Mouse (Mus musculus): Measurements from ENCODE around the gene Syna.

The Syna gene

DNA sequence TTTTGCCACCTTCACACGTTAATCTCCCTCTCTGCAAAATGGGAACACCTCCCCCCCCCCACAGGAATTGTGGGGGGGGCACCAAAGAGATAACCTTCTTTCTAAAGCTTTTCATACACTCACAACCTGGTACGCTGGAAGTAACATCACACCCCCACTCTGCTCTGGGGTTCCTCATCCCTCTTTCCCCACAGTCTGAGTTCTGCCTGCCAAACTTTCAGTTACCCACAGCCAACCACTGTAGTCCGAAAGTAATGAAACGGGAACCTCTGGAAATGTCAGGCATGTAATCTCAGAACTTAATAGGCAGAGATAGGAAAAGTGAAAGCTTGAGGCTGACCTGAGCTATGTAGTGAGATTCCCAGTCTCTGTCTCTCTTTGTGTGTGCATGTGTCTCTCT, 7.5 kb upstream of the Syna start:
- DNase-seq = no peak

DNA sequence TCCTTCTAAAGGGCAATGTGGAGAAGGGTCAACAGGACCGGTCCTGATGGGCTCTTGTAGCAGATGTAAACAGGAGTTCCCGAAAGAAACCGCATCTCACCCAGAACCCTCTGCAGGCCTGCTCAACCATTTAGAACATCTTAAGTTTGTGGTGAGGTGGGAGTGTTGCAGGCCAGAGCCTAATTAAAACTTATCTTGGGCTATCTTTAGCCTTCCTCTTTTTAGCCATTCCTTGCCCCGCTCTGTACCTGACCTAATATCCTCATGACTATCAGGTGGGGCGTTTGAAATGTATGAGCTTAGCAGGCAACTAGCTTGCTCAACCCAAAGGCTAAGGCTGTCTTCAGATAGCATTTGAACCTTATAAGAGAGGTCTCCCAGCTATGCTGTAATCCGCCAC, 5.7 kb upstream of the Syna start:
- no peak for DNase-seq

DNA sequence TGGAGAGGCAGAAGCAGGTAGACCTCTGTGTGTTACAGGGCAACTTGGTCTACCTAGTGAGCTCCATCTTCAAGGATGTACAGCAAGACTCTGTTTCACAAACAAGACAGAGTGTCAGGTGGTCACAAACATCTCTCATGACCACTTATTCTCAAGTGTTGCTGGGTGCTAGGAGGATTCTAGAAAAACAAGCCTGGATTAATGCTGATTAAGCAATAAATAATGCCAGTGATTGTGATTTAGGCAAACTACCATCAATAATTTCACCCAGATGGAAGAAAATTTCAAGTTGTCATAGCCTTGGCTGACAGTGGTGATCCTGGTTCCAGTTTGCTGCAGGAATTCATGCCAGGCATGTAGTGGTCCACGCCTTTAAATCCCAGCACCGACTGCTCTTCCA, 4.3 kb upstream of the Syna start:
- no peak for DNase-seq

DNA sequence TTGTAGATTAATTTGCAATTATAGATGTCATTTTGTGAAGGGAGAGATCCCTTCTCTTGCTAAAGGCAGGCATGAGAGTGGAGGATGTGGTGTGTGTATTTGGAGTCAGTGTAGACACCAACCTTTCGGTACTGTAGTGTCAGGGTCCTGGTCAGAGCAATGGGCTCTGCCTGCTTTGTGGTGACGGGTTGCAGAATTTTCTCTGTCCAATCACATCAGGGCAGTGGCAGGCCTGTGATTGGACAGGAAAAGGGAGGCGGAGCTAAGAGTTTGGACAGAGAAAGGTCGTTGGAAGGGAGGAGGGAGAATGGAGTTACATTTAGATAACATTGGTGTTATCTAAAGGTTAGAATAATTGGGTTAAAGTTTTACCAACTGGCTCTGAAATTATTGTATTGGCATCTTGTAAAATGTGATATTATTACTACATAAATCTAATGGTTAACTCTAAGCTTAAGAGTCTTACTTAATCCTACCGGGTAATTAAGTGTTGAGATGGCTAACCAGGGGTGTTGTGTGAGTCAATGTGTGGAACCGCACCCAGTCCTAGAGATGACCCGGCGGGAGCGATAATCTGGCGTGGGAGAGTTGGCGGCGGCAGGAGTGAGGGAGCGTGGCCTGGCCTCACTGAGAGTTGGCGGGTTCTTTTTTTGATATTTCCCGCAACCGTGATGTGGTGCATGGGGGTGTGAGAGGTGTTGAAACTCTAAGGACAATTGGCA, 640 bp upstream of the Syna start:
- DNase-seq = no peak

DNA sequence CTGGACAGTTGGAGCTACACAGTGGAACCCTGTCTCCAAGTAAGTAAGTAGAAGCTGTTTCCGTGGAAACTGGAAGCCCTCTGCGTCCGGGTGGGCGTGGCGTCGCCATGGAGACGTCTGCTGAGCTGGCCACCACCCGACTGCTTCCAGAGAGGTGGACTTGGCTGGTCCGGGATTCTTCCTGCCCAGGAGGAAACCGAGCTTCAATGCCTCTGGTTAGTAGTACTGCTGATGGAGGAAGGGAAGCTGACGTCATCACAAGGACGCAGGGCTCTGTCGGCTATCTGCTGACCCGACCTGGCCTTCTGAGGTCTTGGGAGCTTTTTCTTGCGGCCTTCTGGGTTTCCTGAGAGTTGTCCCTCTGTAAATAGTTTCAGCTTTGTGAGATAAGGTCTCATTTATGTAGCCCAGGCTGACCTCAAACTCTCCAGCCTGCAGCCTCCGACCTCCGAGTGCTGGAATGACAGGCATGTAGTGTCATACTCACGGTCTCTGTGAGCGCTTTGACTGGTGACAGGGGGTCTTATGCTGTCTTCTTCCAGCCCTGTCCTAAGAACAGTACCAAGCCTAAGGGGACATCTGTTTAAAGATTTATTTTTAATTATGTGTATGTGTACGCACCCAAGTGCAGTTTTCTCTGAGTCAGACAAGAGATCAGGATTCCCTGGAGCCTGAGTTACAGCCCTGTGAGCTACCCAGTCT, 4.4 kb downstream of the Syna start:
- peak in 1 of 2 experiments; percentile 28 for DNase-seq

DNA sequence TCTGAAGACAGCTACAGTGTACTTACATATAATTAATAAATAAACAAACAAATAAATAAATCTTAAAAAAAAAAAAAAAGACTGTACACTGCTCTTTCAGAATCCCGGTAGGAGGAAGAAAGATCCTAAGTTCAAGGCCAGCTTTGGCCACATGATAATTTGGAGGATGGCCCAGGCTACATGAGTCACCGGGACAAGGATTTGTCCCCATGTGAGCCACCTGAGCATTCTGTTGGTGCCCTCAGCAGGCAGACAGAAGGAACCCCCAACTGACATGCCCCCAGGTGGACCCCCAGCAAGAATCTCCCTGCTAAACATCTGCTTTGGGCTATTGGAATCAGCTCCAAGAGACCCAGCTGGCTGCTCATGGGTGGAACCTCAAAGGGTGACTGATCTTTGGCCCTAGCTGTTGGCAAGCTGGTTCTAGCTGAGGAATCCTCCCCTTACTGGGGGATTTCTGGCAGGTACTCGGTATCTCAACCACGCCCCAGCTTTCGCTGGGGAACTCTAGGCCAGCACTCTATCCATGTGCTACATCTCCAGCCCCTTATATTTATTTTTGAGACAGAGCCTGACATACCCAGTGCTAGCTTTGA, 5.9 kb downstream of the Syna start:
- no peak for DNase-seq

DNA sequence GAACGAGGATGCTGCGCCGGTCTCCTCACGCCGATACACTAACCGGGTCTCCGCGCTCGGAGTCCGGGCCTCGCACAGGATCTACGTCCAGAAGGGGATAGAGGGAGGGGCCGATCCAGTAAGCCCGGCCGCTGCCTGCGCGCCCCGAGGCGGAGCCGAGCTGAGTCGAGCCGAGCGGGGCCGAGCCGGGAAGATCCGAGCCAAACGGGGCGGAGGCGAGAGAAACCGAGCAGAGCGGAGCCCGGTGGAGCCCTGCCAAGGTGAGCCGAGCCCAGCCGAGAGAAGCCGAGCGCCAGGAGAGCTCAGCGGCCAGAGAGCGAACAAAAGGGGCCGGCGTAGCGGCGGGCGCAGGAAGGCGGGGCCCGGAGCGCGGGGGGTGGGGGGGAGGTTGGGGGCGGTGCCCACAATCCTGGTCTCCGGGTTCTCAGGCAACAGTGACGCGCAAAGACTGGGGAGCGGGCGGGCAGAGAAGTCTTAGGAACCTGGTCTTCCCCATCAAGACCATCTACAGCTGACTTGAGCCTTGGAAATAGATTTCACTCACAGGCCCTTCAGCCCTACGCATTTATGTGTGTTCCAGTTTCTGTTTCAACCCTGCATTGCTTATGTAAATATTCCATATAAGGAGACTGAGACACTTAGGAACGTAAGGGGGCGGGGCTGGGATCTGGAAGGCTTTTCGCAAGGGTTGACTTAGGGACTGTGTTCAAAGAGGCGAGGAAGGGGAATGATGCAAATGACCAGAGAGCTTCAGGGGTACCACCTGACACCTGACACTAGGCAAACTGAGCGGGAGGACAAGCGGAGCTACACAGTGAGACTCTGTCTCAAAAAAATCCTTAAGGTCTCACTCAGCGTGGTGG, 7.6 kb downstream of the Syna start, which contains the start of gene Clip2:
TSS of gene Clip2 (minus strand) at position 325 of the 863 bp plus-strand sequence.
- DNase-seq = peak; percentile 98 to 100

DNA sequence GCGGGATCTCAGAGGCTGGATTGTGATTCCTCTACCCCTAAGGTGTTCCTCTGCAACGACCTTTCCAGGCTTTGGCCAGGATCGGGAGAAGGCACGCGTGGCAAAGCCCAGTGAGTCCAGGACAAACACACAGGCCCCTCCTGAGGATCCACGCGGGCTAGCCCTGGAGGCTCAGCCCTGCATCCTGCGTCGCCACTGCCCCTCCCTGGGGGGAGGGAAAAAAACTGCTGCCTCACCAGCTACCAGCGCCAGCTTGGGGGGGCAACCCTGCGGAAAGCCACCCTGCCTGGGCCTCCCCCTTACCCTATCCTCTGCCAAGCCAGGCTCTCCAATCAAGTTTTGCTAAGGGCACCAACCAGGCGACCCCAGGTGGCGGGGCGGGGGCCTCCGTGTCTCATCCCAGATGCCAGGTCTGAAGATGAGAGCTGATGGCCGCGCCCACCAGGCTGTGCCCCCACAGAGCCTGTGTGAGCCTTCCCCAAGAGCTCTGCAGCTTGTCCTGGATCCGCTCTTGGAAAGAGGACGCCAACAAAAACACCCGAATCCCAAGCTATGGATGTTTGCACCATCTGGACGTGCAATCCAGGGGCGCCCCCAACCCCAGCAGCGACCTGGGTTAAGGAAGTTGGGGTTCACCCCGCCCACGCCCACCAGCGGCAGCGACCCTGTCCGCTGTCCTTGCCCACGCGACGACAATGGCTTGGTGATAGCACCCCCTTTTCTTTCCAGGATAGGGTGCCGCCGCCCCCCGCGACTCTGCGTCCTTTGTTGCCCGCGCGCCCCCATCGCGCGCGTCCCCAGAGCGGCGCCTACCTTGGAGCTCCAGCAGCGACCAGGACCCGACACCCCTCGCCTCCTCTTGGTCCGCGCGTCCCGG, 8.5 kb downstream of the Syna start:
- DNase-seq = peak; percentile 55 to 60

DNA sequence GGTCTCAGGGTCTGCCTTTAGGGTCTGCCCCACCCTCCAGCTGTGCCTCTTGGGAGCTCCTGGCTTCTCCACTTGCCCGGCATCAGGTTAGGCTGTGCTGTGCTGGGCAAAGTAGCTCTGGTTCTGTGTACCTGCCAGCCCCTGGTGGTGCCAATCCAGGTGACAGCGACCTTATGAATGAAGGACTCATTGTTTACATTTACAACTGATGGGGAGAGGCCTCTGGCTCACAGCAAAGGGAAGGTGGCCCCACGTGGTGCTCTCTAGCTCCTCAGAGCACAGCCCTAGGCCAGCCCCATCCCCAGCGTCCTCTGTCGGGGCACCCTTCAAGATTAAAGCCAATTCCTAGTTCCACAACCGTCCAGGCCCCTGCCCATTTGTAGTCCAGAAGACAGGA, 9.1 kb downstream of the Syna start:
- DNase-seq = peak; percentile 37 to 40

DNA sequence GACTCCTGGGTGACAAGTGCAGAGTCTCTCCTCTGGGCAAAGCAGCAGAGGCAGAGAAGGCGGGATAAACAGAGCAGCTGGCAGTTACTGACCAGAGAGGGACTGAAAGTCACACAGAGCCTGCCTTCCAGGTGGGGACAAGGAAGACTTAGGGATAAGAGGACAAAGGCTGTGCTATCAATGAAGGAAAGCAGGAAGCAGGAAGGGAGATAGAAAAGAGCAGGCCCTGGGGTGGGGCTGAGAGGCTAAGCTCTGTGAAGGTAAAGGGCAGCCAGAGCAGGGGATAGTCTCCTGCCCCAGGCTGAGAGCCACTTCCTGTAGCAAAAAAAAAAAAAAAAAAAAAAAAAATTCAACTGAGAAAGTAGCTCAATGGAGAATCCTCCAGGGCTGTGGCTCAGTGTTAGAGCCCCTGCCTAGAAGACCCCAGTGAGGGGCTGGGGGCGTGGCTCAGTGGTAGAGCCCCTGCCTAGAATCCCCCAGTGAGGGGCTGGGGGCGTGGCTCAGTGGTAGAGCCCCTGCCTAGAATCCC, 10.3 kb downstream of the Syna start:
- DNase-seq = no peak

DNA sequence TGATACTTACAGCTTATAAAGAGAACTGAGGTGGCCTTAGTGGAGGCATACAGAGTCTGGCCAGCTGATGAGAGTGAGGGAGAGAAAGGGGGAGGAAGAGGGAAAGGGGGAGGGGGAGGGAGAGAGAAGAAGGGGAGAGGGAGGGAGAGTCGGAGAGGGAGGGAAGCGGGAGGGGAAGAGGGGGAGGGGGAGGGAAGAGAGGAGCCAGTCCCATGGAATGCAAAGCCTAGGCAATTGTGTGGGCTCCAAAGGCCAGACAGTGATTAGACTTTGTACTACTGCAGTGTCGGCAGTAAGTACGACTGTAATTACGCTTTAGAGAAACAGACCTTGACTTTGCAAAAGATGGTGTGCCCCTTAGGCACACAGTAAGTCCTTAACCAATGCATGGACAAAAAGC, 11.7 kb downstream of the Syna start:
- DNase-seq = no peak

DNA sequence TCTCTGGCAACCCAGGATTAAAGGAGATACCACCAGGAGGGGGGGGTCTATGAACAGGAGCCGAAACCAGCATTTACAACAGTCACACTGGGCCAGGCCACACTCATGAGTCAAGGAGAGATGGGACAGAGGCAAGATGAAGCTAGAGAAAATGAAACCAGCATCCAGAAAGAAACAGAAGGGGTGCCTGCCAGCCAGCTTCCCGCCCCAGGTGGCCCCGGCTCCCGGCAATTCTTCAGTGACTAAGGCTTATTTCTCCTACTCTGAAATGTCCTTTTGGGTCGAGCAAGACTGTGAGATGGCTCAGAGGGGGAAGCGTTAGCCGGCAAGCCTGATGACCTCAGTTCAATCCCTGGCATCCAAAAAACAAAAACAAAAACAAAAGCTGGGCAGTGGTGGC, 13.2 kb downstream of the Syna start:
- DNase-seq = peak; percentile 34 to 35

DNA sequence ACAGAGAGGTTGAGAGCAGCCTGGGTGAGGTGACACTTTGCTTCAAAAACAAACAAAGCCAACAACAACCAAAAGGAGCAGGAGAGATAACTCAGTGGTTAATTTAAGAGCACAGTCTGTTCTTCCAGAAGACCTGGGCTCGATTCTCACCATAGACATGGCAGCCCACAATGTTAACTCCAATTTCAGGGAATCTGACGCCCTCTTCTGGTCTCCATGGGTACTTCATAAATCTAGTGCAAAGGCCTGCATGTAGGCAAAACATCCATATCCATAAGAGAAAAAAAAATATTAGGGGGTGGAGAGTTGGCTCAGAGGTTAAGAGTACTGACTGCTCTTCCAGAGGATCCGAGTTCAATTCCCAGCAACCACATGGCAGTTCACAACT, 14.7 kb downstream of the Syna start:
- DNase-seq = peak in 1 of 2 experiments; percentile 36

DNA sequence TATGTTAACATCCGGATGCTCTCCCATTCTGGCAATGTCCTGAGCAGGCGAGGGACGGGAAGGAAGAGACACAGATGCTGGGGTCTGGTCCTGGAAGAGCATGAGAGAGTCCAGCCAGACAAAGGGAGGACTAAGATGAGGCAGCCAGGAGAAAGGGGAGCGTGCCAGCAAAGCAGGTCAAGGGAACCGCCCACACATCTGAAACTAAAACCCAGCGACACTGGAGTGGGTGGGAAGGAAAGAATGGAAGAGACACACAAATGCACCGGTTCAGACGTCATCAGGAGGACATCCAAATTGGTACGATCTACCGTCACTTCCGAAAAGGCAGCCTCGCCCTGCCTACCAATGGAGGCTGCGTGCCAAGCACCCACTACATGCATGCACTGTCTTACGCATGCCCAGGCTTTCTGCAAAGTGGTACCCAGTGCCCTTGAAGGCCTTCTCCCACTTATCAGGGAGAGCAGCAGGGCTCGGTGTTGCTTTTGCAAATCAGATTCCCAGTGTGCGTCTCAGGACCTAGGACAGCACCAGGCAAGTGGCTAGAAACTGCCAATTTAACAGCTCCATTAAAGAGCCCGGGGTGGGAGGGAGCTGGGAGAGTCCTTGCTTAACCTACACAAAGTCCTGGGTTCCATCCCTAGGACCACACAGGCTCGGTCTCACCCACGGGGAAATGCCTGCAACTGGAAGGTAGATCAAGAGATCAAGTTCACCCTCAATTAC, 15.3 kb downstream of the Syna start:
- DNase-seq = peak; percentile 48 to 58

DNA sequence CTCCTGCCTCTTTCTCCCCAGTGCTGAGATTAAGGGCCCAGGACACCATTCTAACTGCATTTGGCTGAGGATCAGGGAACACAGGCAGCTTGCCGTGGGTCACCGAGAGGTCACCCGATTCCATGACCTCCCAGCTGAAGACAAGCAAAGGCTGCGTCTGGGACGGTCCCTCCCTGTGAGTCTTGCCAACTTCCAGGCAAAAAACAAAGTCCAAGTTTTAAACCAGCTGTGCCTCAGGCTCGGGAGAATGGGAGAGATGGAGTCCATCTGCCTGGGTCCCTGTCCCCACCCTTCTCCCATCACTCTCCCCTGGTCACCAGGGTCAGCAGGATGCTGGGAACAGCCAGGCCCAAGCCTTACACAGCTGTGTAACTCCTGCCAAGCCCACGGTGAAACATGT, 18.3 kb downstream of the Syna start:
- no peak for DNase-seq

DNA sequence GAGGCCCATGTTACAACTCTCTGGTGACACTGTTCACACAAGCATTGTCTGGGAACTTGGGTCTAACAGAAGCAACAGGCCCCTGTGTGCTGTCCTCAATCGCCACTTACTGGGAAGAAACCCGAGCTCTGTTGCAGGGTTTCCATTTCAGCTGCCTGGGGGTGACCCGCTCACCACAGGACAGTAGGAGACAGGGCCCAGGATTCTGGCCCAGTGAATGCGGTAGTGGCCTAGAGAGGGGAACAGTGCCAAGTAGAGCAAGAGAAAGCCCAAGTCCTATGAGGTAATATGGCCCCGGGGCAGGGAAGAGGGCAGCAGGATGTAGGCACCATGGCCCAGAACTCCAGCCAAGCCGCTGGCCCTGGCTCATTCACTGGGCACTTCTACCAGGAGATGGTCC, 19.1 kb downstream of the Syna start:
- no peak for DNase-seq

DNA sequence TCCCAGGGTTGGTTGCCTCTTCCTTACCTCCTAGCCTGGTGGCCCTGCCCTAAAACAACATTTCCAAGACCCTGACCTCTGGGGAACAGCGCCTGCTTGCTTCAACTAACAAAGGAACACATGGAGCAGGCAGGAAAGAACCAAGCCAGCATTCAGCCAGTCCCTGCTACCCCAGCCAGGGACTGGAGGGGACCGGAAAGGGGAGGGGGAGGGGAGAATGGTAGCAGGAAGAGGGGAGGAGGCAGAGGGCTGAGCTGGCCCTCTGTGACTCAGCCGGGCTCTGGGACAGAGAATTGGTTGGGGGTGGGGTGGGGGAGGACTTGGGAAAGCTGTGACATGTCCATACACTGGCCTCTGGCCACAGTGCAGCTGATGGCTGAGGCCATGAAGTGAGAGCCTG, 20.1 kb downstream of the Syna start:
- peak in 1 of 2 experiments; percentile 26 for DNase-seq

DNA sequence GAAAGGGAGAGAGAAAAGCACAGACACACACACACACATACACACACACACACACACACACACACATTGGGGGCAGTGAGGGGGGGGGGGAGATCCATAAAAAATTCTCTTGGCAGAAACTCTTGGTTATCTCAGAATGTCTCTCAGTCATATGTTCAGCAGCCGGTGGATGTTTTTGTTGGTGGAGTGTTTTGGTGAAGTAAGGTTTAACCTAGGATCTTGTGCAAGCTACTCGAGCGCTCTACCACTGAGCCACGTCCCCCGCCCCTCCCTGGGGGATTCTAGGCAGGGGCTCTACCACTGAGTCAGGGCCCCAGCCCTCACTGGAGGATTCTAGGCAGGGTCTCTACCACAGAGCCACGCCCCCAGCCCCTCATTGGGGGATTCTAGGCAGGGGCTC, 23.9 kb downstream of the Syna start:
- no peak for DNase-seq

DNA sequence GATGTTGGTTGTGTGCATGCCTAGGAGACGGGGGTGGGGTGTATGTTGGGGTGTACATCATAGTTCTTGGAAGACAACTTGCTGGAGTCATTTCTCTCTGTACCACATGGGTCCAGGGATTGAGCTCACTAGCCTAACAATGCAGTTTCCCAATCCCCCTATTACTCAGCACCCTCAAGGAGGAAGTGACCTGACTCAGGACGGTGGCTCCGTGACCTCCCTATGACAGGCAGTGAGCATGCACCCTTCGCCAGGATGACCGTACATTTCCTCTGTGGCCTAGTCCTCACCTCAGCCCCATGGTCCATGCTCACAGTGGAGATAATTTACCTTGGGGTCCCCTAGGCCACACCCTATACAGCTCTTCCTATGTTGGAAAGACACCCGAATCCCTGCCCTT, 27.6 kb downstream of the Syna start:
- DNase-seq = no peak

DNA sequence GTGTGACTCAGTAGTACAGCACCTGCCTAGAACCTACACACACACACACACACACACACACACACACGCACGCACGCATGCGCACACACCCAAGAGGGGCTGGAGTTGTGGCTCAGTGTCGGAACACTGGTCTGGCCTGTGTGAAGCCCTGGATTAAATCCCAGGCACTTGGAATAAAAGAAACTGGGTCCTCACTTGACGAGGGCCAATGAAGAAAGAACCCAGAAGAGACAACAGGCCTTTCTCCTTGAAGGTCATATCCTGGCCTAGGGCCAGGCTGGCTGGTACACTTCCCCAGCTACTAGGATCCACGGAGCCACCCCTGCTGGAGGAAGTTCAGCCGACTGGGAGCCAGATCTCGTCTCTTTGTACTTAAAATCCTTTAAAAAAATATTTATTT, 28.4 kb downstream of the Syna start:
- peak; percentile 36 to 47 for DNase-seq

DNA sequence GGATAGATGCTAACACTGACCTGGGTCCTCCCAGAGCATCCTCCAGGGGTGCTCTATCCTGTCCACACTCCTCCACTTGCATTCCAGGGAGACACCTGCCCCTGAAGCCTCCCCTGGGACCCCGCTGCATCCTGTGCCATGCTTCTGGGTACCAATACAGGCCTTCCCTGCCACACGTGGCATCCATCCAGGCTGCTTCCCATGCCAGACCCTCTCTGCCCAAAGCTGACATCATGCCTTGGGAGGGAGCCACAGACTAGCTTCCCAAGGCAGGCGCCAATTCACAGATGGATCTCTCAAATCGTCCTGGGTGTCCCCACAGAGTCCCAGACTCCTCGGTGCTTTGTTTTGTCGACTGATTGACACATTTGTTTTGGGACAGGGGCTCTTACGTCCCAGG, 29.1 kb downstream of the Syna start:
- peak; percentile 96 for DNase-seq
